Mouse (Mus musculus) T-cell, adult 2 months (primary cell): ENCODE results near the gene Rps25.
"Not testable (repeated sequence)": the region's sequence is repeated elsewhere in the genome, so short reads cannot be mapped to it uniquely, and the experiment has no call there.

Source experiments
- DNase-seq: peaks from one replicate; pipeline ENCODE4 v3.0.0; 2022; ENCODE audit warnings: low spot score

The Rps25 gene

GRCm38 (mm10) chr9:44406906-44407751 lies at the start of gene Rps25, which contains the start of gene Trappc4:
Gene Rps25, plus strand, starts transcription at chr9:44407139.
Gene Trappc4, minus strand, starts transcription at chr9:44407600.
- DNase-seq = peak; percentile 91

- peak; percentile 42 for DNase-seq
These were observed 49.7 kb upstream of the Rps25 start for GRCm38 (mm10) chr9:44357207-44357606.

- DNase-seq = peak; percentile 96
These were observed 45.6 kb upstream of the Rps25 start, which contains the start of gene Vps11 for GRCm38 (mm10) chr9:44361190-44361917. Gene Vps11, minus strand, starts transcription at chr9:44361670.

GRCm38 (mm10) chr9:44361931-44362330 lies 45.0 kb upstream of the Rps25 start:
- DNase-seq = not testable (repeated sequence)

DNA sequence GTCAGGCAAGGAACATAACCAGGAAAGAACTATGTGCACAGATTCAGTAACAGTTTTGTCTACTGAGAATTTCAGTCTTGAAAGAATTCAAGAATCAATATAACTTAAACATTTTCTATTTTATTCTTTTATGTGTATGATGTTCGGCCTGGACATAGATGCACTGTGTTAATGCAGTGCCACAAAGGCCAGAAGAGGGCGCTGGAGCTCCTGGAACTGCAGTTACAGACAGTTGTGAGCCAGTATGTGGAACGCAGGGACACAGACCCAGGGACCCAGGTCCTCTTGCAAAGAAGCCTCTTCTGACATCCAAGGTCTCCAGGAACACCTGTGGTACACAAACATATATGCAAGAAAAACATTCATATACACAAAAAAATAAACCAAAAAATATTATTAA lies 42.5 kb upstream of the Rps25 start:
- DNase-seq = peak; percentile 31

- no peak for DNase-seq
These were observed 33.6 kb upstream of the Rps25 start for GRCm38 (mm10) chr9:44373386-44373785.

DNA sequence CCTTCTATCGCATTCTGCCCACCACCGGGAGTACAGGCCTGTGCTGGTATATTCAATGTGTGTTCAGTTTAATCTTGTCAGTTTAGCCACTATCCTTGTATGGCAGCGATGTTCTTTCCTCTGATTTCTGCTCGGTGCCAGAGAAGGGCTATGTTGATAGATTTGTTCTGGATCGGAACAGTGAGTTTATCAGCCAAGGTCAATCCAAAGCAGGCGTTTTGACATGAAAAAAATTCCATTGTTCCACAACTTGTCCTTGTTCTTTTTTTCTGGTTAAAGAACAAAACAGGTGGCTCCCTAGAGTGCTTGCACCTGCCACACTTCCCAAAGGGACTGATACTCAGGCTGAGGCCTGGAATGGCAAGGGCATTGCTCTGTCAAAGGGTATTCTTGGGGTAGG lies 30.8 kb upstream of the Rps25 start:
- DNase-seq = no peak

DNA sequence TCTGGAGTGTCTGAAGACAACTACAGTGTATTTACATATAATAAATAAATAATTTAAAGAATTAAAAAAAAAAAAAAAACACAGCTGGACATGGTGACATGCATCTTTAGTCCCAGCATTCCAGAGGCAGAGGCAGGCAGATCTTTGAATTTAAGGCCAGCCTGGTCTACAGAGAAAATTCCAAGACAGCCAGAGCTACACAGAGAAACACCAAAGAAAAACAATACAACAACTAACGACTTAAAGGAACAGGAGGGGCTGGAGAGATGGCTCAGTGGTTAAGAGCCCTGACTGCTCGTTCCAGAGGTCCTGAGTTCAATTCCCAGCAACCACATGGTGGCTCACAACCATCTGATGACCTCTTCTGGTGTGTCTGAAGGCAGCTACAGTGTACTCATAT lies 29.6 kb upstream of the Rps25 start:
- DNase-seq = not testable (repeated sequence)

DNA sequence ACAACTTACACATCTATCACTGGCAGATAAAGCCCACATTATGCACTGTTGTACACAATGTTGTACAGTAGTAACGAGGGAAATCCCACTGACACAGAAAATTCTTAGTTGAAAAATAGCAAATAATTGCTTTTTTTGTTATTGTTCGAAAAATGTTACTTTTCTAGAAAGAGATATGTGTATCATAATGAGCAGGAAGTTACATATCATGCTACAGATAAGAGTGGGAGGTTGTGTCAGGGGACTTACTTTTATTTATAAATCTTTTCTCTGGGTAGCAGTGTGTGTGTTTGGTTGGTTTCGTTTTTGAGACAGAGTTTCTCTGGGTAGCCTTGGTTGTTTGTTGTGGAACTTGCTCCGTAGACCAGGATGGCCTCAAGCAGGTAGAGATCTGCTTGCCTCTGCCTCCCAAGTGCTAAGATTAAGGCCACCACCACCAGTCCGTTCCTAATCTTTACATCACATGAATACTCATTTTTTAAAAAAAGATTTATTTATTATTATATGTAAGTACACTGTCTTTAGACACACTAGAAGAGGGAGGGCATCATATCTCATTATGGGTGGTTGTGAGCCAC lies 28.7 kb upstream of the Rps25 start:
- DNase-seq = peak; percentile 23

- peak; percentile 100 for DNase-seq
These were observed 27.7 kb upstream of the Rps25 start, which contains the start of gene Hyou1 for GRCm38 (mm10) chr9:44379054-44379834. Gene Hyou1, plus strand, starts transcription at chr9:44379490.

GRCm38 (mm10) chr9:44379862-44380261 lies 27.1 kb upstream of the Rps25 start:
- DNase-seq = no peak

DNA sequence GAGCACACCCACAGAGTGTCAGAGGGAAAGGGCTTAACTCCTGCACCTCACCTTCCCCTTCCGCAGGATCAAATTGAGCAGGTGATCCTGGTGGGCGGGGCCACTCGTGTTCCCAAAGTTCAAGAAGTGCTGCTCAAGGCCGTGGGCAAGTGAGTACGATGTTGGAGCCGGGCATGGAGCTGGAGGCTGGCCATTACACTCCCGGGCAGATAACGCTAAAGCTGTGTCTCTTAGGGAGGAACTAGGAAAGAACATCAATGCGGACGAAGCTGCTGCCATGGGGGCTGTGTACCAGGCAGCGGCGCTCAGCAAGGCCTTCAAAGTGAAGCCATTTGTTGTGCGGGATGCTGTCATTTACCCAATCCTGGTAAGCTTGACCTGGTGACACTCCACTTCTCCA lies 22.3 kb upstream of the Rps25 start:
- no peak for DNase-seq

- no peak for DNase-seq
These were observed 19.7 kb upstream of the Rps25 start for GRCm38 (mm10) chr9:44387221-44387620.

GRCm38 (mm10) chr9:44389273-44389672 lies 17.7 kb upstream of the Rps25 start:
- peak; percentile 50 for DNase-seq

DNA sequence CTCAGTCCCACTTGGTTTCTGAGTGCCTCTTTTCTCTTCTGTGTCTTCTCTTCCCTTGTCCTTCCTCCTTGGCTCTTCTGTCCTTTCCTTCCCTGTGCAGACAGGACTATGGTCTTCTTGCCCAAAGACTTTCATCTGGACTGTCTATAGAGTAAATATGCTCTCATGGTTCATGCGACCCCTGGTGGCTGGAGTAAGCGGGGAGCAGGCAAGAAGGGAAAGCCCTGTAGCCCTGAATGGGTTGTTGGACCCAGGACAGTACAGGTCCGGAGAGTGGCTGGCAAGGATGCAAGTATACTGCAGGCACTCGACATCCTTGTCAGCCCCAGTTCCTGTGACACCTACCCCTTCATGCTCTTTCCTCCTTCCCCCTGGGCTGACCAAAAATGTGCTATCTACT lies 15.5 kb upstream of the Rps25 start:
- peak; percentile 53 for DNase-seq

DNA sequence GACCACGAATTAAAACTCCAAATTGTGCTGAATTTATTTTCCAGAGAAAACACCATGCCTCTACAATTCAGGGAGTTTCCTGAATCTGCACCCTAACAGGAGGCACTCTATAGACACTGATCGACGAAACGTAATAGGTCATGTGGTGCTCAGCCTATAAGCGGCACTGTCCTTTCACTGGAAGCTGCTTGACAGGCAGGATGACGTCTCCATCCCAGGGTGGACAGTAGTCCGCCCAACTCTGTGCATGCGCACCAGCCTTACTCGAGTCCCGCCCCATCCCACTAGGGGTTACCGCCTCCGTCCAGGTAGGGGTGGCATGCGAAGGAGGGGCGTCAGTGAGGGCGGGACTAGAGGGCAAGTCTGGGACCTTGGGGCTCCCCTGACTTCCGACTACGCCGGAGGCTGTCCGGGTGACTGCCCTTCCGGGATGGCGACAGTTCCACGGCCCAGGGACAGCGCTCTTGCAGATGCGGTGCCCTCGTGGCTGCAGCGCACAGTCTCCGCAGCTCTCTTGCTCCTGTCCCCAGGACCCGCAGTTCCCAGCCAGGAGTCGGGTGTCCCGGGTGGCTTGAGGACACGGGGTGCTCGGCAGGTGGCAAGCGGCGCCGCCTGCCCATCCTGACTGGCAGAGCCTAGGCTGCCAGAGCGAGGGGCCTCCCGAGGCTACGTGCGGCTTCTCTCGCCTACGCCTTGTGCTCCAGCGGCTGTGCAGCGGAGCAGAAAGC lies 10.1 kb upstream of the Rps25 start, which contains the start of gene Slc37a4:
Gene Slc37a4, plus strand, starts transcription at position 169 of the 728 bp plus-strand sequence.
- peak; percentile 93 for DNase-seq

- no peak for DNase-seq
These were observed 8.9 kb upstream of the Rps25 start for GRCm38 (mm10) chr9:44398087-44398486.

DNA sequence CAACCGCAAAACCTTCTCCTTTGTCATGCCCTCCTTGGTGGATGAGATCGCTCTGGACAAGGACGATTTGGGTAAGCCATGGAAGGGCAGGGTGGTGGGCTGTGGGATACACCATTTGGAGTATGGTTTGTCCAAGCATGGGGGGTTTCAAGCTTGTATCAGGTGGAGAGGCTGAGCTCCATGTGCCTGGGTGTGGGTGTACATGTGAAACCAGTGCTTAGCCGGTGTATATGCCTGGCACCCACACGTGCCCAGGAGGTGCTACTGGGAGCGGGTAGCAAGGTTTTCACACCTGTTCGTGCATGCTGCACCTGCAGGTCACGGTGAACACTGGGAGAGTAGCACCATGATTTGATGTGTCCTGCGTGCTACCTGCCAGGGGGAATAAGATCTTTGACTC lies 8.4 kb upstream of the Rps25 start:
- no peak for DNase-seq

- no peak for DNase-seq
These were observed 7.7 kb upstream of the Rps25 start for GRCm38 (mm10) chr9:44399114-44399794.

- no peak for DNase-seq
These were observed 7.2 kb upstream of the Rps25 start for GRCm38 (mm10) chr9:44399795-44400114.

DNA sequence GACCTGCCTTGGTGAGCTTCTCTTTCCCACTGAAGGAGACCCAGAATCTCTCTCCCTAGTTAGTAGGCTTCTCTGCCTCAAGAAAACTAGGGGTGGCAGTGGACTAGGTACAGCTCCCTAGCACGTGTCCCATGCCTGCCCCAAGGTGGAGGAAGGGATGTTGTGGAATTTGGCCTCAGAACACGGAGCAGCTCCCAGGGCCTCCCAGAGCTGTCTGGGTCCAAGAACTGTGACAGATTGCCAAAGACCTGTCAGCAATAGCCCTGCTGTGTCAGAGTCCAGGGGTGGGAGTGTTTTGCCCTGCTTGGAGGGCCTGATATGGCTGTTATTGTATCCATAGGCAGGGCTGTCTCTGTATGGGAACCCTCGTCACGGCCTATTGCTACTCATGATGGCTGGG lies 5.9 kb upstream of the Rps25 start:
- no peak for DNase-seq
